Mouse (Mus musculus) bone marrow, adult 2 months (tissue): Measurements from ENCODE around the gene Ptpre.

Experiments used
- CTCF ChIP-seq: fragments of 200-500 bp; IDR thresholded peaks from 2 replicates; pipeline ENCODE4 v1.5.1; 2011; ENCODE audit warnings: low read length, control low read depth; ENCODE audit not compliant: control insufficient read depth, insufficient read depth
- POLR2A ChIP-seq: fragments of 200-500 bp; IDR thresholded peaks from 2 replicates; pipeline ENCODE4 v1.6.1; 2011; ENCODE audit warnings: low read depth, mild to moderate bottlenecking, control low read depth, low read length, borderline replicate concordance; ENCODE audit not compliant: control insufficient read depth

GRCm38 (mm10) chr7:135535908-135536307 lies 1.4 kb upstream of the Ptpre start:
- TF ChIP-seq POLR2A (no peak), CTCF (no peak)
